Mouse (Mus musculus): ENCODE results near the gene Klhl32.
A peak's percentile ranks its signal among the peaks of the same experiment; 100 is the strongest.
"Not testable (repeated sequence)": the region's sequence is repeated elsewhere in the genome, so short reads cannot be mapped to it uniquely, and the experiment has no call there.

Gene Klhl32

DNA sequence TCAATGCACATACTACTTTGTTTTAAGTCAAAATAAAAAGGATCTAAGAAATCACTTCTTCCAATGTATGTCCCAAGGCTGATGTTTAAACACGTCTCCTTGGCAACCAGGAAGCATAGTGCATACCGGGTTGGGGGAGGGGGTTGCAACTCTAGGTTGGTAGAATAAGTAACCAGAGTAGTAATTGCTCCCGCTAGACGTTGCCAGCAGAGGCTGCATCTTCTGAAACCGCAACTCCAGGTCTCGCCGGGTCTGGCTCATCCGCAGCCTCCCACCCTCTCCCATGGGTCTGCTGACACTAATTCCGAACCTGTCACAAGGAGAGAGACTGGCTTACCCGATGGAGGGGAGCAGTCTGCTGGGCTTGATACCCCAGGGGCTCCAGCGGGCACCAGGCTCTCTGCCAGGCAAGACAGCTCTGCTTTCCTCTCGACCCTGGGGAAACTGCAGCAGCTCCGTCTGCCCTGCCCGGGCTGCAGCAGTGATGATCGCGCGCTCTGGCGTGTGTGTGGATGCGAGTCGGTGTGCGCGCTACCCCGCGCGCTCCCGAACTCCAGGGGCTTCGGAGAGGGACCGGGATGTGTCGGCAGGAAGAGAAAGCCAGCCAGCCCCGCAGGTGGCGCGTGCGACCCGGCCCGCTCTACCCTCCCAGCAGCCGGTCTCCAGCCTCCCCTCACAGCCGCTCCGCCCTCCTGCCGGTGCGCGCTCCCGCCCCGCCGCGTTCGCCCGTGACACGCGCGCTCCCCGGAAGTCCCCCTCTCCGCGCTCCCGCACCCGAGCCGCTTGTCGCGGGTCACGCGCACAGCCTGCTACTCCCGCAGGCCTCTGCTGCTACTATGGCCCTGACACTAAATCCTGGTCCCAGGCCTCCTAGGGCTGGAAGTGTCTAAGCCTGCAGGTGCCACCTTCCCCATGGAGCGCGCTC is at the start of gene Klhl32:
TSS of gene Klhl32 (minus strand) at position 724 of the 925 bp plus-strand sequence.
- DNase-seq (ENCODE audit: low spot score in 2 of 2) = peak; percentile 56 to 86

DNA sequence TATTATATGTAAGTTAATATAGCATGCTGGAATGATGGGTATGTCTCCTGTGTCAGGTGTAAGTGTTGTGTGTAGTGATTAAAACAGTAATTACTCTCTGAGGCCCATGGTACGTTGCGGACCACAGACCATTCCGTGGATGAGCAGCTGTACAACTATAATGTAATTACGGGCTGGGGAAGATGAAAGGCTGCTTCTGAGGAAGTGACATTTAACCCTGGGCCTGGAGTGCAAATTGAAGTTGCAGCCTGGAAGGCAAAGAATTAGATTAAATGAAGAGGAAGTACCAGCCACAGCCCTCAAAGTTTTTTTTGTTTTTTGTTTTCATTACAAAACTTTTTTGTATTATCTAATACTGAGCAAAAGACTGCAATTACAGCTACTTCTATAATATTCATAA is 48.2 kb upstream of the Klhl32 start:
- DNase-seq (ENCODE audit: low spot score in 2 of 2) = no peak

DNA sequence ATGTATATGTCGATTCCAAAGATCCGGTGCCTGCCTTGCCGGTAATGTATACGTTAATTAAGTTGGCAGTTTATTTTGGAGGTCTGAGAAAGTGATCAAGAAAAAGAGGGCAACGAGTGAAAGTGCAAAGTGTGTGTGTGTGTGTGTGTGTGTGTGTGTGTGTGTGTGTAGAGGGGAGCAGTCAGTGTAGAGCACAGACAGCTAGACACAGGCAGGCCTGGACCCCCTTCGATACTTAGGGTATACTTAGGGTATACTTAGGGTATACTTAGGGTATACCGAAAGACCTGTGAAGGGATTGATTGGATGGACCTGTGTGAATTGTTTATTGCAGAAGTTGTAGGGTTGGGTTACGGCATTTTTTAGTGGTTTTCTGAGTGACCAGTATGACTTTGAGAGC is 47.7 kb upstream of the Klhl32 start:
- no peak for DNase-seq (ENCODE audit: low spot score in 2 of 2)

DNA sequence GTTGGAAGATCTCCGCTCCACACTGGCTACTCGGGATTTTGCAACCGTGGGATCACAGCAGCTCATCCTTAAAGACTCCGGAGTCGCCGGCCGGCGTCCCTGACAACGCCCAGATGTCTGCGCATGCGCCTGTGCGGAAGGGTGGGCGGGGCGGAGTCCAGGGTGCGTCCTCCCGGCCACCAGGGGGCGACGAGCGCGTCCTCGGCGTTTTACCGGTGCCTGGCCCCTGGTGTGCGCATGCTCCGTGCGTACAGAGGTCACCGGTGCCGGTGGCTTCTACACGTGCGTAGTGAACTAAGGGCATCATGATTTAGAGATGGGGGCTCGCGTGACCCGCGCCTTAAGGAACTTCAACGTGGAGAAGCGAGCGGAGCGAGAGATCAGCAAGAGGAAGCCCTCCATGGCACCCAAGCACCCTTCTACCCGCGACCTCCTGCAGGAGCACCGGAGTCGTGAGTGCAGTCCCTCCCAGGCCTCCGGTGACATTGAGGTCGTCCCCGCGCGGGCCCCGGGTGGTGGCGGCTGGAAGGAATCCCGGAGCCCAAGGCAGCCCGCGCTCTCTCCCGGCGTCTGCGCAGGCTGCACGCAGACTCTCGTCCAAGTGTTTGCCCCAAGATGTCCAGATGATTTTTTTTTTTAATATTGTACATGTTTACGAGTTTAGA is 47.1 kb upstream of the Klhl32 start, which contains the start of gene Ndufaf4:
TSS of gene Ndufaf4 (plus strand) at position 233 of the 665 bp plus-strand sequence.
- peak; percentile 99 to 100 for DNase-seq (ENCODE audit: low spot score in 2 of 2)

DNA sequence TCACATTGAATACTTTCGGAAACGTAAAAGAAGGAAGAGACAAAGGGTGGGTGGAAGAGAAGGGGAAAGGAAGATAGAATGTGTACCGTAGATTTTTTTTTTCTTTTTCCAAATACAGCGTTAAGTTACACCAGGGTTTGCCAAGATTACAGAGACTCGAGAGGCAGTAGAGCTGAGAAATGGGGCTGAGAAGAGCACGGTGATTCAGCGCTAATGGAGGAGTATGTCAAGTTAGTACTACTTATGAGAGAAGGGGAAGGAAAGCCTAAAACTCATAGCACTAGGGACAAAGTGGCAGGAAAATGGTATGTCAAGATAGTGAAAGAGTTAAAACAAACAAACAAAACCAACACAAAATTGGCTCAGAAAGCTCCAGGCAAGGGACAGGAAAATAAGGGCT is 46.4 kb upstream of the Klhl32 start:
- no peak for DNase-seq (ENCODE audit: low spot score in 2 of 2)

DNA sequence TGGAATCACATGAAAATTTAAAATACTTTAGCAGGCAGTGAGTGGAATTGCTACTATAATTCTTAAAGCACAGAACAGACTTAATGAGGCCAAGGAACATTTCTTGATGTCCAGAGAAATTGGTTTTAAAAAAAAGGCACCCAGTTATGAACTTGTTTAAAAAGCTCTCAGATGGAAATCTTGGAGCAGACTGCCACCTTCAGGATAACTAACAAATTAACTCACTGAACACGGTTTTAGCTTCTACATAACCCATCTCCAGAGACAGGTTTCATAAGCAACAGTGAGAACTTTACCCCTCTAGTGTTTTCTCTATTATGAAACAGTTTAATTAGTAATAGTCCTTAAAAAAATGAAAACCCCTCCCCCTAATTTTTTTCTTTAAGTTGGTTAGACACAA is 45.9 kb upstream of the Klhl32 start:
- DNase-seq (ENCODE audit: low spot score in 2 of 2) = no peak

DNA sequence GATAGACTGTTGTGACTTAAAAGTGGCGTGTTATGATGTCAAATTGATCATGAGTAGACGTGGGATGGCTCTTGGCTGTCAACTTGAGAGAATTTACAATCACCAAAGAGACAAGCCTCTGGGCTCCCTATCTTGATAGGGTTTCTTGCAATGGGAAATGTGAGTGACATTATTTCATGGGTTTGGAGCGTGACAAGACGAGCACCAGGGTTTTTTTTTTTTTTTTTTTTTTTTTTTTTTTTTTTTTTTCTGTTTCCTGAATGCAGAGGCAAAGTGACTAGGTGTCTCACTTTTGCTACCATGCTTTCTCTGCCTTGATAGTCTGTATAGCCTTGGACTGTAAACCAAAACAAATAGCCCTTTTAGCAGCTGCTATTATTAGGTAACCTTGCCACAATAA is 43.7 kb upstream of the Klhl32 start:
- DNase-seq (ENCODE audit: low spot score in 2 of 2) = no peak

DNA sequence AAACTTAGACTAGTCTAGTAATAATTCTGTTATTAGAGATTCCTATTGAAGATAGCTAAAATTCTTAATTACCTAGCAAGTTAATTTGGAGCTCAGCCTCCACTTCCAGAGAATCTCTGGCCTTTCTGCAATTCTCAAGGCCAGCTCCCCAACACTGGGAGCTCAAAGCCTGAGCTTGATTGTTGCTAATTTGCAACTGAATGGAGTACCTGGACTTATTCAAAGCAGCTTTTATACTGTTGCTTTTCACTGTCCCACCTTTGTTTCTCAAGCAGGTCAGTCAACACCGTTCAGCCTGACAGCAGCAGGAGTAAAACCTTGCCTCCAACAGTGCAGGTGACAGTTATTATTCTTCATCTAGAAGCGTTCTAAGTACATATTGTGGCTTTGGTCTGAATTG is 41.4 kb upstream of the Klhl32 start:
- DNase-seq (ENCODE audit: low spot score in 2 of 2) = not testable (repeated sequence)

DNA sequence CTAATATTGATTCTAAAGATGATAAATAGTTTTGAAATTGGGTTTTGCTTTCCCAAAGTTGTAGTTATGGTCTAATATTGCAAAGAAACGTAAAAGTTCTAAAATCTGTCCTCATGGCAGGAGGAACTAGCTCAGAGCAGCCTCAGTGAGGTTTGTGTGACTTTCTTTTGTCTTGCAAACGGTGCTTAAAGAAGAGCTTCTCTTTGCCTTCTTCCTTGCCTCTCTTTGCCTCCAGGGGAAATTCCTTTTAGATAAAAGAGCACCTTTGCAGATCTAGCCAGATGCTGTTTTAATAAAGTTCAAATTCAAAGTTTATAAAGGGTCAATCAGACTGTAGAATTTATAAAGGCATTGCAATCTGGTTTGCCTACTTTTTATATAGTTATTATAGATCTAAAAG is 38.5 kb upstream of the Klhl32 start:
- not testable (repeated sequence) for DNase-seq (ENCODE audit: low spot score in 2 of 2)

DNA sequence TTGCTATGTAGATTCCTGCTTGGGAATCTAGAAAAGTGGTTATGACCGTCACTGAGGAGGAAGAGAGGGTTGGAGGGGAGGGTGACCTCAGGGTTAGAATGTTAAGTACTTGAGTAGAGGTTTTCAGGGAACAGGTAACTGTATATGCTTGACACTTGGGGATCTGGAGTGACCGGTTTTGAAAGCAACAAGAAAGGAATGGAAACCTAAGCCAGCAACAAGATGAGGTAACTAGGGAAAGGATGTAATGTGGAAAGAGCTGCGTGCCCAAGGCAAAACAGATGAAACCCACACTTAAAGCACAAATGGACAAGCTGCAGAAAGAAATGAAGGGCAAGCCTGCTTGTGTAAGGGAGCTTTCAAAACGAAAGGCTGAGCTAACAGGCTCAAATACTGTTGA is 18.3 kb upstream of the Klhl32 start:
- DNase-seq (ENCODE audit: low spot score in 2 of 2) = no peak

DNA sequence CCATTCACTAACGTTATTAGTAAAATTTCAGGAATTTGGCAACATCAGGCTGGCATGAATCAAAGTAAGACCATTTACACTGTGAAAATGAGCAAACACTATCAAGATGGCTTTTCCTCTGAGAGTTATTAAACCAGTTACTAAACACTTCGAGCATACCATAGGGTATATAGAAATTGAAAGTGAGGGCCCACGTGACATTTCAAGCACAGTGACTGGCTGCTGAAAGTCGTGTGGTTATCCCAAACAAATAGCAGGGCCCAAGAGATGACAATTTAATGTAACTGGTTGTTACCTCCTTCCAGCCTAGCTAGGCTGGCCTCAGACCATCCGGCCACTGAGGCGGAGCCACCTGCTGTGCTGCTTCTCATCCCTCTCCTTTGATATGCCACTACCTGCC is 14.8 kb upstream of the Klhl32 start:
- DNase-seq (ENCODE audit: low spot score in 2 of 2) = no peak

DNA sequence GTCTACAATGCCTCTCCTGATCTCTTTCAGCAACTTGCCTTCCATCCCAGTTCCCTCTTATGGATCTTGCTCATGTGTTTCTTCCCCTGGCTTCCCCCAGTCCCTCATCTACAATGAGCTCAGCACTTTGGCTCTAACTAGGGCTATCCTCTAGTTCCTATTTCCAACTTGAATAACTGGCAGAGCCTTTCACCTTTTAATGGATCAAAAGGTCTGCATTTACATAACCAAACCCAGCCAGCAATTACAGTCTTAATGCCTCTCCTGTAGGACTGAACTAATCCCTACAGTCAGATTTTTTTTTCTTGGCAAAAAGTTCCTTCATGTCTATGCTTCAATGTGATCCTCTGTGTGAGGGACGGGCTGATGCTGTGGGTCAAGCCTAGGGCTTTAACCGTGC is 3.5 kb downstream of the Klhl32 start:
- DNase-seq (ENCODE audit: low spot score in 2 of 2) = no peak

DNA sequence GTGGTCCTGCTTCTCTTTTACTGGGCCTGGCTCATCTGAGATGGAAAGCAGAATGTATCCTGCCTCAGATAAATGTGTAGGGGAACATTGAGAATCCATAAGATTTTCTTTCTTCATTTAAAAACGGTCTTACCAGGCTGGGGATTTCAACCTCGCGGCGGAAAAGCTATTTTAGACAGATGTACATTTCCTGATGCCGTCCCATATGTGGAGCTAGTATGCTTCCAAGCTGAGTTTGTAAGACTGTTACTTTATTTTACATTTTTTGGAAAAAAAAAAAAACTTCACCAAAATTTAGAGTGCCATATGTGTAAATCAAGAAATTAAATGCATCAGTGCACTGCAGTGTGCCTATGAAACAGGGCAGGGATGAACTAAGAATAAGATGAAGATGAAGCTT is 5.4 kb downstream of the Klhl32 start:
- no peak for DNase-seq (ENCODE audit: low spot score in 2 of 2)

DNA sequence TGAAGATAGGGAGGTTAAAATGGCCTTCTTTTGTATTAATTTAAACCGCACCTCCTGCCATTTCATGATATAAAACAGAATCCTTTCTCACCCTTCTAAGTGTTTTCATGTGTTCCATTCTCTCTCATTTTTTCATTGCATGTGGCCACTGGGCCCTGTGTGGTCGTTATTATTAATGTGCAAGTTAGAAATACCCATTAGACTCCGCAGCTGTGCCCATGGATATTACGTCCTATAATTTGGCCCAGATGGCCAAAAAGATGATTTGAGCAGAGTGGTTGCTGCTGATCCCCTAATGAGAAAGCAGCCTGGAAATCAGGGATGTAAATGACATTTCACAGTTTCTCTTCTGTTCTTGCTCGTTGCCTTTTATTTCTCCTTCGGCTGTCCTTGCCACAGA is 12.4 kb downstream of the Klhl32 start:
- no peak for DNase-seq (ENCODE audit: low spot score in 2 of 2)

DNA sequence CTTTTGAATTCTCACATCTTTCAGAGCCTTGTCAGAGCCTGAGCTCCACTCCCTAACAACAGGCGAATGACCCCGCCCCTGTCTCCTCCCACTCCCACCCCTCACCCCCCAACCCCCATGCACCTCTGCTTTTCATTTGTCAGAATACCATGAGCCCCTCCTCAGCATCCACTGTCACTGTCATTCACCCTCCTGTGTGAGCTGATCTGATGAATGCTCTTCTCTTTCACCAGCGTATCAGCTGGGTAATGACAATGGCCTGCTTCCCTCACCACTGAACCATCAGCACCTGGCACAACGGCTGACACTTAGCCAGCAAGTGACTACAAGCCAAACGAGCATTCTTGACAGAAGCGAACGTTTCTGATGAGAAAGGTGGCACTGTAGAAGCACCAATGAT is 15.4 kb downstream of the Klhl32 start:
- DNase-seq (ENCODE audit: low spot score in 2 of 2) = no peak

DNA sequence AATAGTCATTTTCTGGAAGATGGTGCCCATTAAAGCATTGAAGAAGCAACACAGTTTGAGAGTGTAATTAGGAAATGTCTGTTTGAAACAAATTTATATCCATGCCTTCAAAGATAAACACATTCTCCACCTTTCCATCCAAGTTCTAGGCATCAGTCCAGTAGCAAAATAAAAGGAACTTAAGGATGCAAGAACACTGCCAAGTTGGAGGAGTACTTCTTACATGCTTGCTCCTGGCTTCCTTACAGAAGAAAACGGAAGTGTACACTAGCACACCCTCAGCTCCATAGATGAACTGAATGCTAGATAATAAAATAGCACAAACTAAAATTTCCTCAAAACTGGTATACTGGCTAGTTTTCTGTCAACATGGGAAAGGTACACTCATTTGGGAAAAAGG is 42.6 kb downstream of the Klhl32 start:
- DNase-seq (ENCODE audit: low spot score in 2 of 2) = no peak

DNA sequence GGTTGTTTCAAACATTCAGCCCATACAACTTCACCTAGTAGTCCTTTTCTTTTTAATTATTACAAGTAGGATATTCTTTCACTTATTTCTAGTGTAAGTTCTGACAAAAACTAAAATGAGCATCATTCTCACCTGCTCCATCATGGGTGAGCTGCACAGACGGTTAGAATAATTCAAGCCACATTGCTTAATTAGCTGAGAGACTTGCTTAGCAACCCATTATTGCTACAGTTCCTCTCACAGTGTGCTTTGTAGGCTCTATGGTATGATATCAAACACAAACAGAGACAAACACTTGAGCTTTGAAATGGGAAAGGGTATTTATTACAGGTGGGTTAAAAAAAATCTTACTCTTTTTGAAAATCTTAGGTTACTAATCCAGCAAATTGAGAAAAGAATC is 49.0 kb downstream of the Klhl32 start:
- no peak for DNase-seq (ENCODE audit: low spot score in 2 of 2)

DNA sequence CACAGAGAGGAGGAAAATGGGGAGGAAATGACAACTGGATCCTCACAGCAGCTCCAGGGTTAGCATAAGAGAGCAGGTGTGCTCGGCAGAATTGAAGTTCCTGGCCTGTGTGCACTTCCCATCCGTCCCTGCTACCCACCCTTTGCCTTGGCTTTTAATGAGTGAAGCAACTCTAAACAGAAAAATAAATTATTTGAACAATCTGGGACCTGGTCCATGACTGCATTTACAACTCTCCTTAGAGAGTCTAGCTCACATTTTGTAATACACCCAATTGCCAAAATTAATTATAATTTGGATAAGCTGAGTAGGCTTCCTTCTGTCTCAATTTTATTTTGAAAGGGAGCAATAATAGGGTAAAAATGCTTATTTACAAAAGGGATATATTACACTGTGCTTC is 49.6 kb downstream of the Klhl32 start:
- DNase-seq (ENCODE audit: low spot score in 2 of 2) = no peak

DNA sequence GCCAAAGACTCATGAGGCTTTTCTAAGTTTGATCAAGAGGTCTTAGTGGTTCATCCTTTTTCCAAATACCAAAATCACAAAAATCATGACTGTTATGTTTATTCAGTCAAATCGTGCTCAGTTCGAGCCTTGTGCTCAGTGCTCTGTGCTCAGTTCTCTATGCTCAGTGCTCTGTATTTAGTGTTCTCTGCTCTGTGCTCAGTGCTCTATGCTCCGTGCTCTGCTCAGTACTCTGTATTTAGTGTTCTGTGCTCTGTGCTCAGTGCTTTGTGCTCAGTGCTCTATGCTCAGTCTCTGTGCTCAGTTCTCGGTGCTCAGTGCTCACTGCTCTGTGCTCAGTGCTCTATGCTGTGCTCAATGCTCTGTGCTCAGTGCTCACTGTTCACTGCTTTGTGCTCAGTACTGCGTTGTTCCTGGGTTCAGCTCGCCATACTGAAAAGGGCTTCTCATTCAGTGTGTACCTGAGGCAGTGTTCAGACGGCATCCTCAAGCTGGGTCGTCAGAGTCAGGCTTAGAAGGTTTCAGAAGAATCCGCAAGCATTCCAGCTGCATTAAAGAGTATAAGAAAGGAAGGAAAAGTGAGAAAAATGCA is 50.5 kb downstream of the Klhl32 start:
- DNase-seq (ENCODE audit: low spot score in 2 of 2) = no peak

DNA sequence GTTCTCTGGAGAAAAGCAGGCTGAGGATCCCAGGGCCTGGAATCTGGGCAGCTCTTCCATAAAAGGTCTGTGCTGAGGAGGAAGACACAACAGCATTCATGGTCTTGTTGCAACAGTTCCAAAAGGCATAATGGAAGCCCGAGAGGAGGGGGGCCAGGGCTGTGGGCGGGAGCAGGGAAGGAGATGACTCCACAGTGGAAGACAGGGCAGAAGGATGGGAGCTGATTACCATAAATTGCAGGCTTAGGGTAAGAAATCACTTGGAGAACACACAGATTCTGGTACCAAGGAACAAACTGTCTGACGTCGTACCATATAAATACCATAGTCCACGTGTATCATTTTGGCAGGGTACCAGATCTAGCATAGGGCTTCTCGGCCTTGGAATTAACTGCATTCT is 51.9 kb downstream of the Klhl32 start:
- DNase-seq (ENCODE audit: low spot score in 2 of 2) = no peak

DNA sequence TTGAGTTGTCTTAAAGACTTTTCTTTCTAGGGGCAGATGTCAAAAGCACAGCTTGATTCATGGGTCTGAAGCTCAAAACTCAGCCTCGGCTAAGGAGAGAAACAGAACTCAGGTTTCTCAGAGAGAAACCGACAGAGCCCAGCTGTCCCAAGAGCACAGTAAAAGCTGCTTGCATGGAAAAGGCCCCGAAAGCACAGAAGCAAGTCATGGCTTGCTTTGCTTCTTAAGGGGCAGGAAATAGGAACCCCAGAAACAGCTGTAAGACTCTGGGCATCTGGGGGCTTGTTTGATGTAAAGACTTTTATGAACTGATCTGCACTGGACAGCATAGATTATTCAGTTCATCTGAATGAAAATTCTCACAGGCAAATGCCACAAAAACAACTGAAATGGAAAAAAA is 53.1 kb downstream of the Klhl32 start:
- no peak for DNase-seq (ENCODE audit: low spot score in 2 of 2)

DNA sequence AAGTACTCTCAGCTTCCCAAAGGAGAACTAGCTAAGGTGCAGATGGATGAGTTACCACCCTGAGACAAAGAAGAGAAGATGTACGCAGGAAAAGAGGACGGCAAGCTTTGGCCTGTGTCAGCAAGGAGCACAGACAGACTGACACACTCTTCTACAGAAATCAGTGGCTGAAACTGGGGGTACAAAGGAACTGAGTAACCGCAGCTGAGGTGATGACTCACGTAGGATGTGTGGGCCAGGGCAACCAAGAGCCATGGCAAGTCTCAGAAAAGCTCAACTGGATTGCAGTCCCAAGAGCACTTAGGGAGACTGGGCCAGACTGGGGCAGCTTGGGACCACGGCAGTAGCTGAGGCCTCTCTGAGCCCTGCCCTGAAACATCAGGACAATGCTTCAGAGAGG is 53.6 kb downstream of the Klhl32 start:
- no peak for DNase-seq (ENCODE audit: low spot score in 2 of 2)

DNA sequence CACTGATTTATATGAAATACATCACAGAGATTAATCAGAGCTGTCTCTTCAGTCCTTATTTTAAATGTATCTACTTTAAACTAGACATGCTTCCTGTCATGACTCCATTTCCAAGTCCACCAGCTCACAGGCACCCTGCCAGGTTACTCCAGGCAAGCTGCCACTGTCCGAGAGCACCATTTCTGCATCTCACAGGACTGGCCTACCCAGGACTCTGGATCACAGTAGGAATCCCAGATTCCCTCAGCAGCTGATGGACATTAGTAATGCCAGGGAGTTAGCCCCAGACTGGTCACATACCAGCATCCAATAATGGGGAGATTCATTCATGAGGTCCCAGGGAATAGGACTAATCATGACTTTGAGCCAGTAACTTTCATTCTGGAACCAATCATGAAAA is 54.7 kb downstream of the Klhl32 start:
- peak in 1 of 2 experiments; percentile 63 for DNase-seq (ENCODE audit: low spot score in 2 of 2)
